Mouse (Mus musculus) hindlimb bud, embryonic 11.5 days (tissue): ENCODE data around the gene Myocd.

Experiments used
- DNase-seq: peaks from one replicate; pipeline ENCODE4 v3.0.0-alpha.2; 2012; ENCODE audit warnings: low read depth, low spot score; ENCODE audit errors: extremely low spot score

The Myocd gene

GRCm38 (mm10) chr11:65214954-65215629 lies 54.7 kb downstream of the Myocd start:
- DNase-seq = no peak

GRCm38 (mm10) chr11:65213806-65214205 lies 56.0 kb downstream of the Myocd start:
- no peak for DNase-seq

GRCm38 (mm10) chr11:65211701-65212100 lies 58.1 kb downstream of the Myocd start:
- DNase-seq = no peak

GRCm38 (mm10) chr11:65209441-65209840 lies 60.3 kb downstream of the Myocd start:
- no peak for DNase-seq

GRCm38 (mm10) chr11:65205306-65205705 lies 64.5 kb downstream of the Myocd start:
- no peak for DNase-seq

GRCm38 (mm10) chr11:65204651-65205050 lies 65.1 kb downstream of the Myocd start:
- no peak for DNase-seq

GRCm38 (mm10) chr11:65203020-65203419 lies 66.8 kb downstream of the Myocd start:
- DNase-seq = no peak

GRCm38 (mm10) chr11:65202236-65202635 lies 67.6 kb downstream of the Myocd start:
- DNase-seq = no peak

- no peak for DNase-seq
Measured at GRCm38 (mm10) chr11:65198026-65198425, 71.8 kb downstream of the Myocd start.

- peak; percentile 56 for DNase-seq
Measured at GRCm38 (mm10) chr11:65197280-65197679, 72.5 kb downstream of the Myocd start.

- no peak for DNase-seq
Measured at GRCm38 (mm10) chr11:65186974-65187373, 82.8 kb downstream of the Myocd start.

- no peak for DNase-seq
Measured at GRCm38 (mm10) chr11:65185114-65185513, 84.7 kb downstream of the Myocd start.

- no peak for DNase-seq
Measured at GRCm38 (mm10) chr11:65170121-65170750, 99.6 kb downstream of the Myocd start.

- DNase-seq = peak; percentile 10
Measured at GRCm38 (mm10) chr11:65162767-65163120, 107.0 kb downstream of the Myocd start, which contains the start of gene Arhgap44. Arhgap44 (minus strand) TSS chr11:65162961.

GRCm38 (mm10) chr11:65161881-65162766 lies 107.7 kb downstream of the Myocd start:
- no peak for DNase-seq

GRCm38 (mm10) chr11:65160991-65161880 lies 108.6 kb downstream of the Myocd start:
- DNase-seq = no peak

- DNase-seq = no peak
Measured at GRCm38 (mm10) chr11:65159791-65160190, 110.0 kb downstream of the Myocd start, which contains the start of gene 1700086D15Rik. 1700086D15Rik (minus strand) TSS chr11:65159891.

- DNase-seq = no peak
Measured at GRCm38 (mm10) chr11:65158658-65158990, 111.2 kb downstream of the Myocd start.

- DNase-seq = no peak
Measured at GRCm38 (mm10) chr11:65157966-65158657, 111.7 kb downstream of the Myocd start.

- DNase-seq = no peak
Measured at GRCm38 (mm10) chr11:65153006-65153405, 116.8 kb downstream of the Myocd start.
